Mouse (Mus musculus) hindbrain, embryonic 10.5 days (tissue): ENCODE results near the gene Cd80. TPM values are rescaled to one million over a fixed set of nuclear protein-coding genes. Genes with fewer than 3 reads are reported as not detected.

Experiments used
- DNase-seq: peaks from one replicate; pipeline ENCODE4 v3.0.0-alpha.2; 2017; ENCODE audit warnings: low spot score
- H3K27ac ChIP-seq: fragments of 300-500 bp; sonication (generic); 2 replicates; pipeline ENCODE4 v1.5.1; 2016; ENCODE audit warnings: mild to moderate bottlenecking, moderate library complexity
- H3K27me3 ChIP-seq: fragments of 300-500 bp; sonication (generic); 2 replicates; pipeline ENCODE4 v1.6.1; 2016; ENCODE audit warnings: mild to moderate bottlenecking; ENCODE audit not compliant: poor library complexity, insufficient read depth, severe bottlenecking
- H3K36me3 ChIP-seq: fragments of 300-500 bp; sonication (generic); 2 replicates; pipeline ENCODE4 v1.6.1; 2016; ENCODE audit warnings: mild to moderate bottlenecking, moderate library complexity
- H3K4me1 ChIP-seq: fragments of 300-500 bp; sonication (generic); replicated peaks from 2 replicates; pipeline ENCODE4 v1.6.1; 2016; ENCODE audit warnings: mild to moderate bottlenecking
- H3K4me3 ChIP-seq: fragments of 300-500 bp; sonication (generic); 2 replicates; pipeline ENCODE4 v1.5.1; 2016; ENCODE audit warnings: mild to moderate bottlenecking, moderate library complexity
- H3K9me3 ChIP-seq: fragments of 300-500 bp; sonication (generic); 2 replicates; pipeline ENCODE4 v1.6.1; 2016; ENCODE audit warnings: mild to moderate bottlenecking, moderate library complexity
- WGBS: fragments of 180-500 bp; shearing (Covaris S2); methylation state at CpG from one replicate; pipeline ENCODE4 v1.1.7; 2016; 5-methylcytosine and 5-hydroxymethylcytosine counted together
- polyA plus RNA-seq: library from polyadenylated mRNA; unstranded; fragments of >200 nt; fragmentation: Nextera tagmentation; extraction: Ambion mirVana; gene quantifications from 2 replicates; pipeline ENCODE4 v1.2.1, GENCODE M21; 2016

The Cd80 gene
- polyA plus RNA-seq, 1 experiment from 2014 or later, result 0.52 TPM

DNA sequence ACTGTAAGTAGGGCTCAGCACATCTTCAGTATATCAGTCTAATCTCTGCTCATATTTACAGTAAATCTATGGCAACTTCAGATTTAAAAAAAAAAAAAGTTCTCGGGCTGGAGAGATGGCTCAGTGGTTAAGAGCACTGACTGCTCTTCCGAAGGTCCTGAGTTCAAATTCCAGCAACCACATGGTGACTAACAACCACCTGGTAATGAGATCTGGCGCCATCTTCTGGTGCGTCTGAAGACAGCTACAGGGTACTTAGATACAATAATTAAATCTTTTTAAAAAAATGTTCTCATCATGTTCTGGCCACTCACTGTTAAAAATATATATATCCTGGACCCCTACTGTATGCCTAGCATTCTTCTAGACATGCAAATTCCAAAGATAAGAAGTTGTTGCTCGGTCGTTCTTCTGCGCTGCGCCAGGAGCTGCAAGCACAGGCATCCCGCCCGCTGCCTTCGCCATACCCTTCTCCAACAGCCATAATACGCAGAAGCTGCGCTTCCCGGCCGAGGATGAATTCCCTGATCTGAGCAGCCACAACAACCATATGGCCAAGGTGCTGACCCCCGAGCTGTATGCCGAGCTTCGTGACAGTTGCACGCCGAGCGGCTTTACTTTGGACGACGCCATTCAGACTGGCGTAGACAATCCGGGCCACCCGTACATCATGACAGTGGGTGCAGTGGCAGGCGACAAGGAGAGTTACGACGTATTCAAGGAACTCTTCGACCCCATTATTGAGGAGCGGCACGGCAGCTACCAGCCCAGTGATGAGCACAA lies 27.6 kb downstream of the Cd80 start:
- Histone ChIP-seq H3K4me3 (peak overlapping the region; percentile 46), H3K4me1 (peaks cover 14% of the 10 kb centered on the region), H3K9me3 (no peaks in the 10 kb centered on the region), H3K27me3 (peaks cover 35% of the 10 kb centered on the region), H3K36me3 (no peaks in the 10 kb centered on the region), H3K27ac (no peak overlapping the region)
- peak; percentile 28 for DNase-seq
- WGBS, result 24% methylated on average over 32 of the region's 32 CpGs

- peaks cover 14% of the 10 kb centered on the region for H3K4me1 ChIP-seq
- H3K4me3 ChIP-seq, result peak overlapping the region; percentile 46
- no peaks in the 10 kb centered on the region for H3K9me3 ChIP-seq
- DNase-seq, result peak; percentile 9
- peaks cover 35% of the 10 kb centered on the region for H3K27me3 ChIP-seq
- no peaks in the 10 kb centered on the region for H3K36me3 ChIP-seq
- WGBS, result 34% methylated on average over 42 of the region's 42 CpGs
- H3K27ac ChIP-seq, result 0 out of 2 replicates have a peak overlapping the region, but pooled peaks have one; percentile 8
These were observed 28.4 kb downstream of the Cd80 start for GRCm38 (mm10) chr16:38483582-38484309.

GRCm38 (mm10) chr16:38492551-38492950 lies 37.2 kb downstream of the Cd80 start:
- Histone ChIP-seq H3K4me3 (no peak overlapping the region), H3K9me3 (no peaks in the 10 kb centered on the region), H3K4me1 (no peaks in the 10 kb centered on the region; the same call in 1 of the 2 replicates), H3K36me3 (peaks cover 14% of the 10 kb centered on the region), H3K27me3 (no peaks in the 10 kb centered on the region; the same call in 1 of the 2 replicates), H3K27ac (no peak overlapping the region)
- WGBS, result 87% methylated on average over 3 of the region's 3 CpGs
- no peak for DNase-seq

- no peak for DNase-seq
- Histone ChIP-seq H3K4me3 (no peak overlapping the region), H3K4me1 (no peaks in the 10 kb centered on the region), H3K36me3 (peaks cover 26% of the 10 kb centered on the region), H3K27me3 (no peaks in the 10 kb centered on the region), H3K27ac (no peak overlapping the region), H3K9me3 (no peaks in the 10 kb centered on the region)
- WGBS, result 92% methylated on average over 10 of the region's 10 CpGs
These were observed 38.5 kb downstream of the Cd80 start for GRCm38 (mm10) chr16:38493890-38494289.

GRCm38 (mm10) chr16:38496604-38497140 lies 41.3 kb downstream of the Cd80 start:
- no peak overlapping the region for H3K4me3 ChIP-seq
- H3K27me3 ChIP-seq, result no peaks in the 10 kb centered on the region
- no peak for DNase-seq
- H3K4me1 ChIP-seq, result no peaks in the 10 kb centered on the region
- H3K36me3 ChIP-seq, result peaks cover 54% of the 10 kb centered on the region
- H3K9me3 ChIP-seq, result no peaks in the 10 kb centered on the region
- WGBS, result 86% methylated on average over 7 of the region's 7 CpGs
- H3K27ac ChIP-seq, result no peak overlapping the region

GRCm38 (mm10) chr16:38502469-38502868 lies 47.1 kb downstream of the Cd80 start:
- H3K9me3 ChIP-seq, result no peaks in the 10 kb centered on the region
- peaks cover 97% of the 10 kb centered on the region for H3K36me3 ChIP-seq
- no peak overlapping the region for H3K4me3 ChIP-seq
- no peaks in the 10 kb centered on the region for H3K27me3 ChIP-seq
- no peak for DNase-seq
- H3K27ac ChIP-seq, result no peak overlapping the region
- WGBS, result 95% methylated on average over 10 of the region's 10 CpGs
- H3K4me1 ChIP-seq, result no peaks in the 10 kb centered on the region

GRCm38 (mm10) chr16:38503528-38503927 lies 48.2 kb downstream of the Cd80 start:
- no peaks in the 10 kb centered on the region for H3K9me3 ChIP-seq
- no peak overlapping the region for H3K4me3 ChIP-seq
- H3K4me1 ChIP-seq, result no peaks in the 10 kb centered on the region
- H3K27ac ChIP-seq, result no peak overlapping the region
- no peaks in the 10 kb centered on the region for H3K27me3 ChIP-seq
- 92% methylated on average over 4 of the region's 4 CpGs for WGBS
- no peak for DNase-seq
- peaks cover 97% of the 10 kb centered on the region for H3K36me3 ChIP-seq

GRCm38 (mm10) chr16:38506041-38506634 lies 50.8 kb downstream of the Cd80 start:
- no peaks in the 10 kb centered on the region for H3K27me3 ChIP-seq
- no peak overlapping the region for H3K4me3 ChIP-seq
- H3K36me3 ChIP-seq, result peaks cover 89% of the 10 kb centered on the region
- 82% methylated on average over 4 of the region's 4 CpGs for WGBS
- peak; percentile 62 for DNase-seq
- no peaks in the 10 kb centered on the region for H3K4me1 ChIP-seq
- H3K27ac ChIP-seq, result no peak overlapping the region
- no peaks in the 10 kb centered on the region for H3K9me3 ChIP-seq

GRCm38 (mm10) chr16:38510846-38511245 lies 55.5 kb downstream of the Cd80 start:
- Histone ChIP-seq H3K4me1 (no peaks in the 10 kb centered on the region), H3K9me3 (no peaks in the 10 kb centered on the region), H3K4me3 (no peak overlapping the region), H3K36me3 (peaks cover 86% of the 10 kb centered on the region), H3K27me3 (no peaks in the 10 kb centered on the region), H3K27ac (no peak overlapping the region)
- DNase-seq, result no peak
- WGBS, result 97% methylated on average over 2 of the region's 2 CpGs

DNA sequence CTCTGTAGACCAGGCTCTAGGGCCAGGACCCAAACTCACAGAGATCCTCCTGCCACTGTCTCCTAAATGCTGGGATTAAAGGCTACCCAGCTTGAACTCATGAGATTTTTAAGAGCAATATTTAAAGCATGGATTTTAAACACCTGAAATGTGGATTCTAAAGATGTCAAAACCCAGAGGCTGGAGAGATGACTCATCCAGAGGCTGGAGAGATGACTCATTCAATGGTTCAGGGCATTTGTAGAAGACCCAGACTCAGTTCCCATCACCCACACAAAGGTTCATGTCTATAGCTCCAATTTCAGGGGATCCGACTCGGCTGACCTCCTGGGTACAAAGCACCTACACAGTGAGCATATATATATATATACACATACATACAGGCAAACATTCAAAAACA lies 63.8 kb downstream of the Cd80 start:
- WGBS, result 98% methylated on average over 2 of the region's 2 CpGs
- no peak overlapping the region for H3K4me3 ChIP-seq

DNA sequence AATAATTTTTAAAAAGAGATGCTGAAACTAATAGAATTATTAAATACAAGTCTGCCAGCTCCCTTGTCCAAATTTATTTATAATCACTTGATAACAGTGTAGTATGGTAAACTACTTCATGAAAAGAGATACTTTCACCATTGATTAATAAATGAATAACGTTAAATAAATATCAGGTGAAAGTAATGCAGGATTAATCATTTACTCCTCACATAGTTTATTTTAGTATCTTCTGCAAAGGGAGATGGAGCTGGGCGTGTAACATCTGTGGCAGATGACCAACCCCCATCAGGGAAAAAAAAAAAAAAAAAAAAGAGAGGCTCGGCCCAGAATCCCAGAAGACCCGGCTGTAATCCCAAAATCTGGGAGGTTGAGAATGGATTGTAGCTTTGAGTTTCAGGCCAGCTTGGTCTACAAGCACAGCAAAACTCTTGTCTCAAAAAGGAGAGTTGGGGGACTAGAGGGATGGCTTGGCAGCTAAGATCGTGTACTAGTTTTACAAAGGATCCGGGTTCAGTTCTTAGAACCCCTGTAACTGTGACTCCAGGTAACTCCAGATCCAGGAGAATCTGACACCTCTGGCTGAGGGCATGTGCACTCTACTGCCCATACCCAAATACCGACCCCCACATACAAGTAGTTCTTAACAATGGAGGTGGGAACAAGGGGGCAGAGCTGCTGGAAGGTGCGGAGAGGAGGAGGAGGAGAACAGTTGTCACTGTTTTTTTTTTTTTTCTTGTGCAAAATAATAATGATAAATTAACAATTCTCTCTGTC lies 66.0 kb downstream of the Cd80 start:
- Histone ChIP-seq H3K27me3 (no peaks in the 10 kb centered on the region), H3K27ac (peak overlapping the region; percentile 97; the same call in 1 of the 2 replicates), H3K4me3 (peak overlapping the region; percentile 98), H3K4me1 (peaks cover 17% of the 10 kb centered on the region), H3K9me3 (no peaks in the 10 kb centered on the region), H3K36me3 (peaks cover 51% of the 10 kb centered on the region)
- WGBS, result 40% methylated on average over 8 of the region's 8 CpGs
- DNase-seq, result no peak

More for the DNA sequence above, 63.8 kb downstream of the Cd80 start:
- no peaks in the 10 kb centered on the region for H3K9me3 ChIP-seq
- H3K27me3 ChIP-seq, result no peaks in the 10 kb centered on the region
- DNase-seq, result no peak
- H3K36me3 ChIP-seq, result peaks cover 46% of the 10 kb centered on the region
- peaks cover 17% of the 10 kb centered on the region for H3K4me1 ChIP-seq
- no peak overlapping the region for H3K27ac ChIP-seq
